Mouse (Mus musculus) layer of hippocampus, adult 11-12 months (tissue): ENCODE measurements around the gene Rbfox2.

Source experiments
- DNase-seq: peaks from one replicate; pipeline ENCODE4 v3.0.0; 2022; ENCODE audit warnings: low spot score

The Rbfox2 gene

GRCm38 (mm10) chr15:77331444-77331843 lies 24.6 kb upstream of the Rbfox2 start:
- no peak for DNase-seq

GRCm38 (mm10) chr15:77329681-77330180 lies 22.9 kb upstream of the Rbfox2 start:
- DNase-seq: no peak

- DNase-seq: no peak
Measured at GRCm38 (mm10) chr15:77326361-77326760, 19.6 kb upstream of the Rbfox2 start.

GRCm38 (mm10) chr15:77324426-77324825 lies 17.6 kb upstream of the Rbfox2 start:
- DNase-seq: no peak

- DNase-seq: no peak
Measured at GRCm38 (mm10) chr15:77323226-77323625, 16.4 kb upstream of the Rbfox2 start.

- no peak for DNase-seq
Measured at GRCm38 (mm10) chr15:77313701-77314100, 6.9 kb upstream of the Rbfox2 start.

- DNase-seq: no peak
Measured at GRCm38 (mm10) chr15:77312796-77313195, 6.0 kb upstream of the Rbfox2 start.

- DNase-seq: no peak
Measured at GRCm38 (mm10) chr15:77307767-77308495, 1.1 kb upstream of the Rbfox2 start.

- peak; percentile 30 for DNase-seq
Measured at GRCm38 (mm10) chr15:77305852-77306546, 805 bp downstream of the Rbfox2 start.

- DNase-seq: no peak
Measured at GRCm38 (mm10) chr15:77304960-77305359, 1.8 kb downstream of the Rbfox2 start.

GRCm38 (mm10) chr15:77301122-77301521 lies 5.7 kb downstream of the Rbfox2 start:
- DNase-seq: no peak

- DNase-seq: no peak
Measured at GRCm38 (mm10) chr15:77298564-77298963, 8.2 kb downstream of the Rbfox2 start.

- DNase-seq: no peak
Measured at GRCm38 (mm10) chr15:77296635-77297034, 10.2 kb downstream of the Rbfox2 start.

- DNase-seq: no peak
Measured at GRCm38 (mm10) chr15:77293493-77293892, 13.3 kb downstream of the Rbfox2 start.

GRCm38 (mm10) chr15:77292381-77292780 lies 14.4 kb downstream of the Rbfox2 start:
- no peak for DNase-seq

GRCm38 (mm10) chr15:77291471-77291870 lies 15.3 kb downstream of the Rbfox2 start:
- no peak for DNase-seq

- no peak for DNase-seq
Measured at GRCm38 (mm10) chr15:77290352-77290751, 16.5 kb downstream of the Rbfox2 start.

GRCm38 (mm10) chr15:77280130-77280529 lies 26.7 kb downstream of the Rbfox2 start:
- no peak for DNase-seq

- DNase-seq: no peak
Measured at GRCm38 (mm10) chr15:77278825-77279224, 28.0 kb downstream of the Rbfox2 start.

GRCm38 (mm10) chr15:77276838-77277725 lies 29.7 kb downstream of the Rbfox2 start:
- DNase-seq: no peak

- no peak for DNase-seq
Measured at GRCm38 (mm10) chr15:77276300-77276699, 30.5 kb downstream of the Rbfox2 start.

GRCm38 (mm10) chr15:77275572-77275971 lies 31.2 kb downstream of the Rbfox2 start:
- no peak for DNase-seq
